Mouse (Mus musculus) heart, embryonic 11.5 days (tissue): ENCODE results near the gene Olfr329-ps. TPM values are rescaled to one million over a fixed set of nuclear protein-coding genes. Genes with fewer than 3 reads are reported as not detected.
A peak's percentile ranks its signal among the peaks of the same experiment; 100 is the strongest.
"Not testable (repeated sequence)": the region's sequence is repeated elsewhere in the genome, so short reads cannot be mapped to it uniquely, and the experiment has no call there.

Source experiments
- ATAC-seq: fragments of 200-750 bp; cut with Nextera tagmentation; replicated peaks from 2 replicates; pipeline ENCODE4 v1.8.0; 2017; ENCODE audit warnings: moderate library complexity; ENCODE audit not compliant: insufficient number of reproducible peaks, low FRiP score, low TSS enrichment
- H3K27ac ChIP-seq: fragments of 300-500 bp; sonication (generic); 2 replicates; pipeline ENCODE4 v1.5.1; 2014; ENCODE audit warnings: mild to moderate bottlenecking, low read depth, low read length
- H3K27me3 ChIP-seq: fragments of 300-500 bp; sonication (generic); 2 replicates; pipeline ENCODE4 v1.6.1; 2014; ENCODE audit warnings: mild to moderate bottlenecking, low read length, mixed read lengths; ENCODE audit not compliant: control insufficient read depth, insufficient read depth
- H3K36me3 ChIP-seq: fragments of 300-500 bp; sonication (generic); 2 replicates; pipeline ENCODE4 v1.6.1; 2014; ENCODE audit warnings: mild to moderate bottlenecking, low read length, moderate library complexity, mixed read lengths; ENCODE audit not compliant: control insufficient read depth, insufficient read depth
- H3K4me1 ChIP-seq: fragments of 300-500 bp; sonication (generic); 2 replicates; pipeline ENCODE4 v1.6.1; 2014; ENCODE audit warnings: low read length; ENCODE audit not compliant: control insufficient read depth, insufficient read depth
- H3K4me2 ChIP-seq: fragments of 300-500 bp; sonication (generic); 2 replicates; pipeline ENCODE4 v1.6.1; 2014; ENCODE audit warnings: mild to moderate bottlenecking, moderate library complexity
- H3K4me3 ChIP-seq: fragments of 300-500 bp; sonication (generic); 2 replicates; pipeline ENCODE4 v1.5.1; 2014; ENCODE audit warnings: low read depth, low read length
- H3K9ac ChIP-seq: fragments of 300-500 bp; sonication (generic); 2 replicates; pipeline ENCODE4 v1.6.1; 2014; ENCODE audit warnings: mild to moderate bottlenecking, low read depth, low read length, moderate library complexity
- H3K9me3 ChIP-seq: fragments of 300-500 bp; sonication (generic); replicated peaks from 2 replicates; pipeline ENCODE4 v1.6.1; 2016; ENCODE audit warnings: low read length; ENCODE audit not compliant: control insufficient read depth
- WGBS: fragments of 180-500 bp; shearing (Covaris S2); extraction: QIAGEN DNeasy Blood & Tissue Kit; methylation state at CpG from one replicate; pipeline ENCODE4 v1.1.7; 2014; ENCODE audit not compliant: insufficient replicate concordance; 5-methylcytosine and 5-hydroxymethylcytosine counted together
- polyA plus RNA-seq: library from polyadenylated mRNA; unstranded; fragments of >200 nt; fragmentation: Nextera tagmentation; extraction: Ambion mirVana; gene quantifications from 2 replicates; pipeline ENCODE4 v1.2.1, GENCODE M21; 2014

Olfr329-ps gene
- not detected in 2 replicates for polyA plus RNA-seq

DNA sequence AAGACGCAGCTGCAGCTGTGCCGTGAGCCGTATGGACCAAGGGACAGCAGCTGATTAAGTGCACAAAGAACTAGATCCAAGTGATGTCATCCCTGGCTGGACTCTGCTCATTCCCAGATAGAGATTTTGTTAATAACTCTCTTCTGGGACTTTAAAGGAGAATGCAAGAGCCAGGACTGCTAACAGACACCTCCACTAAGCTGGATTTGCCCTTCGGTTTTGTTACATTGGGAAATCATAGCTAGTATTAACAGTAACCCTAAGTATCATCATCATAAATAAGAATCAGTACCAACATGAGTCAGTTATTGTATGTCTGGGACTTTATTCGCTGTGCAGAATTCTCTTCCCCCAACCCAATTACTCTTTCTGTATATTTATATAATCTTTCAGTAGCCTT, at the start of gene Olfr329-ps:
Gene Olfr329-ps (minus strand): TSS at position 101 of the 400 bp plus-strand sequence.
- Histone ChIP-seq H3K4me3 (no peak within 1 kb of the TSS), H3K9ac (no peak within 1 kb of the TSS), H3K27ac (no peak within 1 kb of the TSS), H3K36me3 (no peaks in the 10 kb centered on the region), H3K4me1 (no peaks in the 10 kb centered on the region), H3K4me2 (no peak within 1 kb of the TSS), H3K27me3 (no peaks in the 10 kb centered on the region), H3K9me3 (no peaks in the 10 kb centered on the region)
- WGBS = 71% methylated on average over 5 of the region's 5 CpGs
- no peak for ATAC-seq

DNA sequence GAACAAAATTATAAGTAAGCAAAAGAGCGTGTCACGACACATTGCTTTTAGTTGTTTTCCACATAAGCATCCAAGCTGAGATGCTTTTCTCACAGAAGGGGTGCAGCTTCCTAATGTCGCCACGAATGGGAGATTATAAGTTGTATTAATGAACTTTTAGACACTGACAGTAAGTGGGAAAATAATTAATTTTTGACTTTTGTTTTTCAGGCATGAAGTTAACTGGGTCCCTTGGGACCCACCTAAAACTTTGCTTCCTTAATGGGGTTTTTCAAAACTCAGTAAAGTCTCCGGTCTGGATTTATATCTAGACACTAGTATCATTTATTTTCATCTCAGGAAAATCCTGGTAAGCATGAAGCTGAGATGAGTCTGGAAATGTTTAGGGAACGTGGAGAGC, 48.6 kb upstream of the Olfr329-ps start, which contains the start of gene Olfr324:
Gene Olfr324 (plus strand): TSS at position 301 of the 400 bp plus-strand sequence.
- Histone ChIP-seq H3K4me2 (no peak within 1 kb of the TSS), H3K27ac (no peak within 1 kb of the TSS), H3K4me1 (no peaks in the 10 kb centered on the region), H3K9ac (no peak within 1 kb of the TSS), H3K9me3 (no peaks in the 10 kb centered on the region), H3K27me3 (no peaks in the 10 kb centered on the region), H3K4me3 (no peak within 1 kb of the TSS), H3K36me3 (no peaks in the 10 kb centered on the region)
- no peak for ATAC-seq
- 79% methylated on average over 6 of the region's 6 CpGs for WGBS

DNA sequence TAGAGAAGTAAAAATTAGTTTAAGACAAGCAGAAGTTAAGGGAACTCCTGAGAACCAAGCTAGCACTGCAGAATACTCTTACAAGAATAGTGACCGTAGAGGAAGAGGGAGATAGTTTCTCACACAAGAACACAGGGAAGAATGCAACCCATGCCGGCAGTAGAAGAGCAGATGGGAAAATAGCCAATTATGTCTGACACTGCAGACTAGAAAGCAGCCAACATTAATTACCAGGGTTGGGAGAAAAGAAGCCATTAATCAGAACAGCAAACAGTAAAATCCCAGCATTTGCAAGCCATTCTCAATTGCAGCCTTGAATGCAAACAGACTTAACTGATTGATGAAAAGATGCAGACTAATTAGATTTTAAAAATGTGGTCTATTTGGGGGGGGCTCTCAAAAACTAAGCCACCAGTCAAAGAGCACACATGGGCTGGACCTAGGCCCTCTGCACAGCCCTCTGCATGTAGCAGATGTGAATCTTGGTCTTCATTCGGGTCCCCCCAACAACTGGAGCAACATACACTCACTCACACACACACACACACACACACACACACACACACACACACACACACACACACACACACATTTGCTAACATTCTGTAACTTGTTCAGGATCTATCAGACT, 42.5 kb upstream of the Olfr329-ps start:
- H3K4me3 ChIP-seq = no peak overlapping the region
- no peaks in the 10 kb centered on the region for H3K36me3 ChIP-seq

DNA sequence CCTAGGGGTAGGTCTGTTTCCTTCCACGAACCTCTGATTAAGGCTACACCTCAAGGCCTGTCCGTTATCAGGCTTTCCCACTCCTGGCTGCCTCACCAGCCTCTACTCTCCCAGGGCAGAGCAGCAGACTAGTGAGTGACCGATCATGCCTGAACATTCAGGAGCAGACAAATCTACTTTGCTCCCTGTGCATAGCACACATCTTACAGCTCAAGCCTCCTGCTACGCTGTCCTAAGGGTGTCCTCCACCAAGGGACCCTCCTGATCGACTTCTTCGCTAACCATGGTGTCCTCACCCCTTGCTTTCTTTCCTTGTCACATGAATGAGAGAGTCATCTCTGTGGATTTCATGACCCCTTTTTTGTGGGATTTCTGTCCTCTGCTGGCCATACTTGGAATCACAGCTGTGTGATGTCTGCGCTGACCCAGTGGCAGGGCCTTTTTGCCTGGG, 41.7 kb upstream of the Olfr329-ps start:
- H3K9ac ChIP-seq = no peak overlapping the region
- H3K36me3 ChIP-seq = no peaks in the 10 kb centered on the region
- 53% methylated on average over 7 of the region's 7 CpGs for WGBS
- no peaks in the 10 kb centered on the region for H3K9me3 ChIP-seq
- no peak overlapping the region for H3K4me3 ChIP-seq
- peak; percentile 78 for ATAC-seq
- H3K4me1 ChIP-seq = no peaks in the 10 kb centered on the region
- no peak overlapping the region for H3K27ac ChIP-seq
- no peaks in the 10 kb centered on the region for H3K27me3 ChIP-seq
- no peak overlapping the region for H3K4me2 ChIP-seq

More for the DNA sequence above, 42.5 kb upstream of the Olfr329-ps start:
- WGBS = 68% methylated on average over 3 of the region's 3 CpGs
- Histone ChIP-seq H3K4me2 (no peak overlapping the region), H3K9ac (no peak overlapping the region), H3K27me3 (no peaks in the 10 kb centered on the region), H3K4me1 (no peaks in the 10 kb centered on the region), H3K9me3 (no peaks in the 10 kb centered on the region), H3K27ac (no peak overlapping the region)
- ATAC-seq = no peak

DNA sequence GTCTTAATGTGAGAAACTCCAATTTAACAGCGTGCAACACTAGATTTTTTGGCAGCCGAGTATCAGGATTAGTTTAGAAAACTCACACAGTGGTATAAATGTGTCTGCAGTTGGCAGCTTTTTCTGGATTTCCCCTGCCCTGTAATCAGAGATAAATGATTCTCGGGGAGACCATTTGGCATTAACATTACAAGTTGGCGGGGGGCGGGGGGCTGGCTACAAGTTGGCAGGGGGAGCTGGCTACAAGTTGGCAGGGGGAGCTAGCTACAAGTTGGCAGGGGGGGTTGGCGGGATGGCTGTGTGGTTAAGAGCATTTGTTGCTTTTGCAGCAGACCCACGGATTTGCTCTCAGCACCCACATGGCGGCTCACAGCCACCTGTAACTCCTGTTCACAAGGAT, 32.4 kb upstream of the Olfr329-ps start:
- H3K4me1 ChIP-seq = no peaks in the 10 kb centered on the region
- no peak for ATAC-seq
- no peak overlapping the region for H3K4me2 ChIP-seq
- no peak overlapping the region for H3K4me3 ChIP-seq
- no peak overlapping the region for H3K9ac ChIP-seq
- H3K36me3 ChIP-seq = no peaks in the 10 kb centered on the region
- WGBS = 69% methylated on average over 8 of the region's 8 CpGs
- no peak overlapping the region for H3K27ac ChIP-seq
- no peaks in the 10 kb centered on the region for H3K9me3 ChIP-seq
- no peaks in the 10 kb centered on the region for H3K27me3 ChIP-seq

DNA sequence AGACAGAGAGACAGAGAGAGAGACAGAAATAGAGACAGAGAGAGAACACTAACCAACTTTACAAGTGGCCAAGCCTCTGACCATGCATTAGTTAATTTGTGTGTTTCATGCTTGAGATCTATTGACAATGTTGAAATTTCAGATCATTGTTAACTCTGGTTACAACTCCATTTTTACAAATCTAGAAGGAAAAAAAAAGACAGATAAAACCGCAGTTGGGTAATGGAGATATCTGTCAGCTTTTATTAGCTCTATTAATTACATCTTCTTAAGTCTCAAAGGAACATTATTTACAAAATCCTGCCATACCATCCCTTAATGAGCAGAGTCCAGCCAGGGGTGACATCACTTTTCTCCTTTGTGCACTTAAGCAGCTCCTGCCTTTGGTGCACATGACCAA, 31.2 kb upstream of the Olfr329-ps start, which contains the start of gene Olfr325:
Gene Olfr325 (plus strand): TSS at position 301 of the 400 bp plus-strand sequence.
- Histone ChIP-seq H3K4me2 (no peak within 1 kb of the TSS), H3K9me3 (no peaks in the 10 kb centered on the region), H3K4me1 (no peaks in the 10 kb centered on the region), H3K9ac (no peak within 1 kb of the TSS), H3K36me3 (no peaks in the 10 kb centered on the region), H3K4me3 (no peak within 1 kb of the TSS), H3K27me3 (no peaks in the 10 kb centered on the region), H3K27ac (no peak within 1 kb of the TSS)
- 68% methylated on average over 1 of the region's 1 CpGs for WGBS
- ATAC-seq = no peak

DNA sequence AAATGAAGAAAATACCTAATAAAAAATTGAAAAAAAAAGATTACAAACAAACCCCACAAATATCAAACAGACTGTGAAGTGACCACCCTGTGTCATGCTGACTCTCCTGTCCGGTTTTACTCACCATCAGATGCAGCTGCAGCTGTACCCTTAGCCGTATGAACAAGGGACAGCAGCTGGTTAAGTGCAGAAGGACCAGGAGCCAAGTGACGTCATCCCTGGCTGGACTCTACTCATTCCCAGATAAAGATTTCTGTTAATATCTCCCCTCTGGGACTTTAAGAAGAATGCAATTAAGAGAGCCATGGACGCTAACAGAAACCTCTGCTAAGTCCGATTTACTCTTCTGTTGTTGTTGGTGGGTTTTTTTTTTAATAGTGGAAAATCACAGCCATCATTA, 24.2 kb upstream of the Olfr329-ps start, which contains the start of gene Olfr224:
Gene Olfr224 (minus strand): TSS at position 149 of the 400 bp plus-strand sequence.
- ATAC-seq = no peak

DNA sequence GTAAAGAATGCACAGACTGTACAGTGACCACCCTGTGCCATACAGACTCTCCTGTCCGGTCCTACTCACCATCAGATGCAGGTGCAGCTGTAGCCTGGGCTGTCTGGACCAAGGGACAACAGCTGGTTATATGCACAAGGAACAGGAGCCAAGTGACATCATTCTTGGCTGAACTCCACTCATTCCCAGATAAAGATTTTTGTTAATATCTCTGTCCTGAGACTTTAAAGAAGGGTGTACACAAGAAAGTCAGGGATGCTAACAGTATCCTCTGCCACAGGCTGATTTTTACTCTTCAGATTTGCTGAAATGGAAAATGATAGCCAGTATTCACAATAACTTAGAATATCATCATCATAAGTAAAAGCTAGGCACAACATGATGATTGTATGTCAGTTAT, 9.3 kb upstream of the Olfr329-ps start, which contains the start of gene Olfr328:
Gene Olfr328 (minus strand): TSS at position 101 of the 400 bp plus-strand sequence.
- WGBS = 79% methylated on average over 1 of the region's 1 CpGs
- Histone ChIP-seq H3K27ac (no peak within 1 kb of the TSS), H3K9me3 (no peaks in the 10 kb centered on the region), H3K4me2 (no peak within 1 kb of the TSS), H3K27me3 (no peaks in the 10 kb centered on the region), H3K4me1 (no peaks in the 10 kb centered on the region), H3K36me3 (no peaks in the 10 kb centered on the region), H3K4me3 (no peak within 1 kb of the TSS), H3K9ac (no peak within 1 kb of the TSS)
- ATAC-seq = no peak

More for the DNA sequence above, 24.2 kb upstream of the Olfr329-ps start, which contains the start of gene Olfr224:
- Histone ChIP-seq H3K4me3 (no peak within 1 kb of the TSS), H3K27me3 (no peaks in the 10 kb centered on the region), H3K27ac (no peak within 1 kb of the TSS), H3K9me3 (no peaks in the 10 kb centered on the region), H3K4me1 (no peaks in the 10 kb centered on the region), H3K36me3 (no peaks in the 10 kb centered on the region), H3K4me2 (no peak within 1 kb of the TSS), H3K9ac (no peak within 1 kb of the TSS)
- 56% methylated on average over 5 of the region's 5 CpGs for WGBS

DNA sequence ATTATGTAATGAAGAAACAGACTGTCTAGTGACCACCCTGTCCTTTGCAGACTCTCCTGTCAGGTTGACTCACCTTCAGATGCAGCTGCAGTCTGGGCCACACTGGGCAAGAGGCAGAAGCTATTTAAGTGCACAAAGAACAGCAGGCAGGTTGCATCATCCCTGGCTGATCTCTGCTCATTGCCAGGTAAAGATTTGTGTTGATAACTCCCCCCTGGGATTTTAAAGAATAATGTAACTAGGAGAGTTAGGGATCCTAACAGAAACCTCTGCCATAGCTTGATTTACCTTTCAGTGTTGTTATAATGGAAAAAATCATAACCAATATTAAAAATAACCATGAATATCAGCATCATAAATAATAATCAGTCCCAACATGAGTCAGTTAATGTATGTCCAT, 11.5 kb downstream of the Olfr329-ps start, which contains the start of gene Olfr330:
Gene Olfr330 (minus strand): TSS at position 101 of the 400 bp plus-strand sequence.
- not testable (repeated sequence) for ATAC-seq, H3K27ac ChIP-seq, H3K27me3 ChIP-seq, H3K4me2 ChIP-seq, H3K4me1 ChIP-seq, H3K36me3 ChIP-seq, H3K4me3 ChIP-seq, H3K9ac ChIP-seq, H3K9me3 ChIP-seq
